Mouse (Mus musculus) lung, adult 2 months (tissue): Measurements from ENCODE around the gene Abhd5. TPM values are rescaled to one million over a fixed set of nuclear protein-coding genes. Genes with fewer than 3 reads are reported as not detected.

Source experiments
- DNase-seq: peaks from one replicate; pipeline ENCODE4 v3.0.0; 2022
- H3K4me1 ChIP-seq: fragments of 200-500 bp; 2 replicates; pipeline ENCODE4 v1.6.1; 2011; ENCODE audit warnings: low read length; ENCODE audit not compliant: control insufficient read depth, insufficient read depth
- H3K4me3 ChIP-seq: fragments of 200-500 bp; replicated peaks from 2 replicates; pipeline ENCODE3; 2011; ENCODE audit warnings: low read depth, mild to moderate bottlenecking, control low read depth, low read length; ENCODE audit errors: extremely low read depth
- CTCF ChIP-seq: fragments of 200-500 bp; IDR thresholded peaks from 2 replicates; pipeline ENCODE4 v1.5.1; 2011; ENCODE audit warnings: mild to moderate bottlenecking, low read length, control low read depth; ENCODE audit not compliant: insufficient read depth
- POLR2A ChIP-seq: fragments of 200-500 bp; IDR thresholded peaks from 2 replicates; pipeline ENCODE4 v1.6.1; 2011; ENCODE audit warnings: low read depth, mild to moderate bottlenecking, control low read depth, low read length, borderline replicate concordance; ENCODE audit errors: extremely low read depth
- whole genome bisulfite sequencing: fragments of 180-500 bp; shearing (Covaris S2); methylation state at CpG from one replicate; pipeline ENCODE4 v1.1.7; 2018; 5-methylcytosine and 5-hydroxymethylcytosine counted together
- polyA plus RNA-seq: library from polyadenylated mRNA; depleted of rRNA; stranded (reverse); fragments of >200 nt; gene quantifications from 2 replicates; pipeline ENCODE4 v1.2.3, GENCODE M21; 2012

Gene Abhd5
- polyA plus RNA-seq, 1 experiment, result 41.4 TPM

GRCm38 (mm10) chr9:122314942-122315341, 36.5 kb upstream of the Abhd5 start:
- TF ChIP-seq POLR2A, result no peak
- TF ChIP-seq CTCF, result no peak
- Histone ChIP-seq H3K4me3 (no peak overlapping the region), H3K4me1 (peaks cover 5% of the 10 kb centered on the region)
- WGBS, result 60% methylated on average over 4 of the region's 4 CpGs
- DNase-seq, result no peak

DNA sequence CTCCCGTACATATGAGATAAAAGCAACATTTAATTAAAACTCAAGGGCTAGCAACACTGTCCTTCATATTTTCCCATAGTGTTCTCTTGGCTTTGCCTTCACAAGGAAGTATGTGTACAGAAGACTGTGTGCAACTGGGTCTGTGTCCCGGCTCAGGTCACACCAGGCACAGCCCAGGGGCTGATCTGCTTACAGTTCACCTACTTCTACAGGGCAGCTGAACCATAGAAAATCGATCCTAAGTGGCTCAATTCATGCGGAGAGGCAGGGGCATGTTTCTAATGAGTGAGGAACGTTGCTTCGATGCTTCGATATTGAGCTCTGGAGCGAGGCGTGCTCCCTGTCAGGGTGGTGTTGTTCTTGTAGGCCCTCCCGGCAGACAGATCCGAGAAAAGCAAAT, 35.9 kb upstream of the Abhd5 start:
- no peak for DNase-seq
- Histone ChIP-seq H3K4me1 (peaks cover 2% of the 10 kb centered on the region; the same call in 1 of the 2 replicates), H3K4me3 (no peak overlapping the region)
- WGBS, result 83% methylated on average over 11 of the region's 11 CpGs
- TF ChIP-seq POLR2A (no peak), CTCF (no peak)

GRCm38 (mm10) chr9:122316562-122316961, 34.8 kb upstream of the Abhd5 start:
- no peaks in the 10 kb centered on the region for H3K4me1 ChIP-seq
- 68% methylated on average over 7 of the region's 7 CpGs for WGBS
- no peak for DNase-seq

DNA sequence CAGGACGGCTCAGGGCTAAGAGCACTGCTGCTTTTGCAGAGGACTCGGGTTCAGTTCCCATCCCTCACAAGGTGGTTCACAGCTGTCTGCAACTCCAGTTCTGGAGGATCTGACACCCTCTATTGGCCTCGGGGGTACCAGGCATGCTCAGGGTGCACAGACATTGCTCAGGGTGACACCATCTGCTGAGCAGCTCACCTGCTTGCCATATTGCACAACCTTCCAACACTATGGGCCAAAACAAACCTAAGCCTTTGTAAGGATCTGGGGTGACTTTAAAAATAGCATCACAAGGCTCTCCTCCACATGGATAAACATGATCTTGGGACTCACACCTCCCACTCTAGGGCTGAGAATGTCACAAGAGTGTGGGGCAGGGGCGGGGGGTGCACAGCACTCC, 30.8 kb upstream of the Abhd5 start:
- no peaks in the 10 kb centered on the region for H3K4me1 ChIP-seq
- no peak for TF ChIP-seq POLR2A
- no peak for TF ChIP-seq CTCF
- 82% methylated on average over 4 of the region's 4 CpGs for WGBS
- H3K4me3 ChIP-seq, result no peak overlapping the region
- DNase-seq, result no peak

More at GRCm38 (mm10) chr9:122316562-122316961, 34.8 kb upstream of the Abhd5 start:
- H3K4me3 ChIP-seq, result no peak overlapping the region
- TF ChIP-seq CTCF, result no peak
- no peak for TF ChIP-seq POLR2A

DNA sequence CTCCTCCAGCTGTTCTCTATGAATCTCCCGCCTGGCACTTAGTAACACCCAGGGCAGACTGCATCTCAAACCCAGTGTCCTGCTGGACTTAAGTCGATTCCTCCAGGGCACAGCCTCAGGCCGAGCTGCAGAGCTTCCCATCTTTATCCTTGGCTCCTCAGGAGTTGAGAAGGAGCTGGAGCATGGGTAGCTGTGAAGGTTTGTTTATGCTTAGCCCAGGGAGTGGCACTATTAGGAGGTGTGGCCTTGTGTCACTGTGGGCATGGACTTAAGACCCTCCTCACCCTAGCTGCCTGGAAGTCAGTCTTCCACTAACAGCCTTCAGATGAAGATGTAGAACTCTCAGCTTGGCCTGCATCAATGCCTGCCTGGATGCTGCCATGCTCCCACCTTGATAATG, 29.1 kb upstream of the Abhd5 start:
- H3K4me3 ChIP-seq, result no peak overlapping the region
- 55% methylated on average over 3 of the region's 3 CpGs for WGBS
- no peaks in the 10 kb centered on the region for H3K4me1 ChIP-seq
- DNase-seq, result no peak
- TF ChIP-seq POLR2A (no peak), CTCF (no peak)

- no peak for DNase-seq
- TF ChIP-seq CTCF, result no peak
- TF ChIP-seq POLR2A, result no peak
- H3K4me3 ChIP-seq, result no peak overlapping the region
- no peaks in the 10 kb centered on the region for H3K4me1 ChIP-seq
- 70% methylated on average over 1 of the region's 1 CpGs for WGBS
Observed at GRCm38 (mm10) chr9:122325996-122326395, 25.4 kb upstream of the Abhd5 start.

DNA sequence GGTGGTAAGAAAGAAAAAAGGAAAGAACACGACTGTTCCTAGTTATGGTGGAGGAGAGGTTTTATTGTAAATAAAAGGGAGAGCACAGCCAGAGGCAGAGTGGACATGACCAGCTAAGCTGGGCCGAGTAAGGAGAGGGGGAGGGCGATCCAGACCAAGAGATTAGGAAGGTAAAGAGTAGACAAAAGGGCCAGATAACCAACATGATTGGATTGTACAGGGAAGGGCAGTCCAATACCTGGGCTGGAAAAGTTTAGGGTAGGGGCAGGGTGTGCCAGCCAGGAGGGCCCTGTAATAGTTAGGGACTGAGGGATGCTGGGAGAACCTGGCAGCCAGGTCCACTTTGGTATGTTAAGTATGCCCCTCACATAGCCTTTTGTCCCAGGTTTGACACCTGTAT, 23.2 kb upstream of the Abhd5 start:
- 50% methylated on average over 3 of the region's 3 CpGs for WGBS
- no peaks in the 10 kb centered on the region for H3K4me1 ChIP-seq
- no peak for TF ChIP-seq POLR2A
- no peak for TF ChIP-seq CTCF
- no peak for DNase-seq
- no peak overlapping the region for H3K4me3 ChIP-seq

DNA sequence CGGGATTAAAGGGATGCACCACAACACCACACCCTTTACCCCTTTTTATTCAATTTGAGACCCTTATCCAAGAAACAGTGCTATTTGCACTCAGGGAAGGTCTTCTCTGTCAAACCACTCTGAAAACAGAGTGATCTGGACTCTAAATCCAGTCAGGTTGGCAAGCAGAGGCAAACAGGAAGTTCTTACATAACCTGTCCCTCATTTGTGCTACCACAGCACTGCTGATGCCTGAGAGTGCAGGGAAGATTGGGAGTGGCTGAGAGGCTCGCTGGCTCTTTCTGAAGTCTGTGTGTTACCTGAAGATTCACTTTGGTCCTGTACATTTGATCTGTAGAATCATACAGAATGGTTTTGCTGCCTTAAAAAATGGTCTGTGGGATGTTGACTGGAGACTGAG, 14.7 kb upstream of the Abhd5 start:
- Histone ChIP-seq H3K4me3 (no peak overlapping the region), H3K4me1 (no peaks in the 10 kb centered on the region)
- no peak for TF ChIP-seq POLR2A
- DNase-seq, result no peak
- 49% methylated on average over 2 of the region's 2 CpGs for WGBS

DNA sequence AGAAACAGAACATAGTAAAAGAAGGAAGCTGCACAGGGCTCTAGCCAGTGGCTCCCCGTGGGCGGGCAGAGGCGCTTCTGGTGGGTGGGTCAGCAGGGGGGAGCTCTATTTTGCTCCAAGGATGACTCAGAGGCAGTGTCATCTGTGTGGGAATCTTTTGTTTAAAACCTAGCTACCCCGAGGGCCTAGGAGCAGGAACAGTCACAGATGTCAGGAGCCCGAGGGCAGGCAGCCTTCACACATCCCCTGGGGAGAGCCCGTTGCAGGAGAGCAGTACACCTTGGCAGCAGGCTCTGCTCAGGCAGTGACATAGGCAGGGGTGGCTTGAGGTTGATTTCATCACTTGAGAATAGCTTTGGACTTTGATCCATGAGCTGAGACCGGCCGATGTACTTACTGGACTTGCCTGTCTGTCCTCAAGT, 13.9 kb upstream of the Abhd5 start:
- TF ChIP-seq CTCF, result no peak
- TF ChIP-seq POLR2A, result no peak
- H3K4me1 ChIP-seq, result no peaks in the 10 kb centered on the region
- no peak for DNase-seq
- no peak overlapping the region for H3K4me3 ChIP-seq
- WGBS, result 34% methylated on average over 8 of the region's 8 CpGs

GRCm38 (mm10) chr9:122339972-122340371, 11.4 kb upstream of the Abhd5 start:
- Histone ChIP-seq H3K4me3 (no peak overlapping the region), H3K4me1 (no peaks in the 10 kb centered on the region)
- TF ChIP-seq CTCF (no peak), POLR2A (no peak)
- WGBS, result 56% methylated on average over 5 of the region's 5 CpGs
- no peak for DNase-seq
